Mouse (Mus musculus): ENCODE results near the gene Mdn1.

- TF ChIP-seq POLR2A (IDR thresholded peaks at IDR 0.05; ENCODE audit: extremely low read depth, insufficient read depth, low read length): no peak
- TF ChIP-seq CTCF (IDR thresholded peaks at IDR 0.05; ENCODE audit: low read depth, low read length): 0 out of 2 replicates have a peak, but pooled peaks have one; percentile 10
Measured at GRCm38 (mm10) chr4:32770284-32770810, 113.4 kb downstream of the Mdn1 start.
